Mouse (Mus musculus) embryo, embryonic 10 days (tissue): ENCODE measurements at regions not wholly inside any gene's neighbourhood (a gene's known extent, or its start where the extent isn't known, plus 50 kb on each side); places are given as distances from the start of the nearest gene placed in this dataset.

Experiments
- DNase-seq: peaks from one replicate; pipeline ENCODE4 v3.0.0-alpha.2; 2015; ENCODE audit warnings: low spot score

DNA sequence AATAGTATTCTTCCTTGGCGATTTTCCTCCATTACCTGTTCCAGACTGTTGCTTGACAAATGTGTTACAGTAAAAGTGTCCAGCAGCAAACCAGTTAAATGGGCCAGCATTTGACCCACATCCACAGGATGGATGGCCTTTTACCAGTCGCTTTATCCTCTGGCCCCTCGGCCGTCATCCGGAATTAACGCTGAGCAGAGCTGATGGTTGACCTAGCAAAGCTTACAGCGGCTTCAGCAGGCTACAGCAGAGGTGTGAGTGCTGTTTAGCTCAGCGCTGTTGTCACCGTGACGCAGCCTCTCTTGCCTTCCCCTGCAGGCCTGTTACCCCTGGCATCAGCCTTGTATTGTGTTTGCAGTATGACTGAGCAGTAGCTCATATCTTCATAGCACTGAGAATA is 159.8 kb upstream of the Eif4g2 start:
- no peak for DNase-seq

DNA sequence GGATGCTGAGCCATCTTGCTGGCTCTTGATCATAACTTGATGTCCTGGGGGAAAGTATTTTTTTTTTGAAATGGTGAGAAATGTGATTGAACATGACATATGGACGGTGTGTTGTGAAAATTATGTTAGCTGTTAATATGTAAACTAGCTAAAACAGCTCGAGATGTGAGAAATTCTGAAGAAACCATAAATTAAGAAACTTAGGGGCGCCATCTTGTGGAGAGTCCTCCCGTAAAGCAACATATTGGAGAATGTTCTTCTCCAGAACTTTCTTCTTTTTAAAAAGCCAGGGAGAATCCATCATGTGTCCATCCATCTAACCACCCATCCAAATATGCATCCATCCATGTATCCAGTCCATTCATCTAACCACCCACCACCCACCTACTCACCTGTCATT is 158.7 kb upstream of the Eif4g2 start:
- DNase-seq: no peak

DNA sequence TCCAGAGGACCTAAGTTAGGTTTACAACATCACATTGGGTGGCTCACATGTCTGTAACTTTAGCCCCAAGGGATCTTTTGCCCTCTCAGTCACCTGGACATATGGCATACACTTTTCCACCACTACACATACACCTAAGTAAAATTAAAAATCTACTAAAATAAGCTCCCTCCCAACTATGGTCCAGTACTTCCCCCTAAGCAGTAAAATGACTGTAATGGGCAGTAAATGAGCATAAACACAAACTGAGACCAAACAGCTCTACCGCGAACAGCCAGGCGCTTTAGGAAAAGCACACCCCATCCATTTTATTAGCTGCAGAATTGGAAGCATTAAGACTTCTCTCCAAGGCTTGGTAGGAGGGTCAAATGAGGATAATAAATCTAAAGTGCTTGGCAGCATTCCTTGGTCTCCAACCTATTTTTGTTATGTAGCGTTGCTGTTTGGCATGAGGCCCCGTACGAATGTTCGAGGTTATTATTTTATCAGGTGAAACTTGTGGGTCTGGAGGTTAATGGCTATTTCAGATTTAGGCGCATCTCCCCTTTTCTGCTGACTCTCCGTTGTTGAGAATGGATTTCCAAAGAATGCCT is 157.5 kb upstream of the Eif4g2 start:
- DNase-seq: no peak

DNA sequence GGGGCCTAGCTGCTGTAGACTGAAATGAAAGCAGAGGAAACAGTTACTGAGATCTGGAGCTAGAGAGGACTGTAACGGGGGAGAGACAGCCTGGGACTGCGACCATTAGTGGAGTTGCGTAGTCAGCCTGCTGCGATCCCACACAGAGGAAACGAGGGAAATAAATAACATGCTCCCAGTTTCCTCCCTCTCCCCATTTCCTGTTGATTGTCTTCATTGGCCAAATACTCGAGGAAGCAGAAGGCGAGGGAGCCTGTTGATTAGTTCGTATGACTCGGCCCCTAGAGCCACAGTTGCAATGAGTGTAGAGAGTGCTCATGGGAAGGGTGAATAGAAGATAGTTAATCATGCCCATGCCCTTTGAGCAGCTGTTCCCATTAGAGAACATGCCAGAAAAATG is 155.0 kb upstream of the Eif4g2 start:
- no peak for DNase-seq

DNA sequence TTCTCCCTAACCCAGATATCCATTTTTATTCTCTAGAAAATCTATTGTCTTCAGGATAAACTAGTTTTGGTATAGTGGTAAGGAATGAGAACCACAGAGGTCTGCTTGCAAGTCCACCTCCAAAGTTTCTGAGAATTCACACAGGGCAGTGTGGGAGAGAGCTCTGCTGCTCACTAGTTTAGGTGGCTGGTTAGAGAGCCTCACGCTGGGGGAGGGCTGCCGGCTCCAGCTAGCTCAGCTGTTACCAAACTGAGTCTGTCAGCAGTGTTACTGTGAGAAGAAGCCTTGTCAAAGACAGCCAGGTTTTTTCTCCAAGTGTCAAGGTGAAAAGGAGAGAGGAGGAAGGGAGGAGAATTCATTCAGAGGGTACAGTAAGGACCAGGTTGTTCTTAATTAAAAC is 147.8 kb upstream of the Eif4g2 start:
- DNase-seq: no peak

DNA sequence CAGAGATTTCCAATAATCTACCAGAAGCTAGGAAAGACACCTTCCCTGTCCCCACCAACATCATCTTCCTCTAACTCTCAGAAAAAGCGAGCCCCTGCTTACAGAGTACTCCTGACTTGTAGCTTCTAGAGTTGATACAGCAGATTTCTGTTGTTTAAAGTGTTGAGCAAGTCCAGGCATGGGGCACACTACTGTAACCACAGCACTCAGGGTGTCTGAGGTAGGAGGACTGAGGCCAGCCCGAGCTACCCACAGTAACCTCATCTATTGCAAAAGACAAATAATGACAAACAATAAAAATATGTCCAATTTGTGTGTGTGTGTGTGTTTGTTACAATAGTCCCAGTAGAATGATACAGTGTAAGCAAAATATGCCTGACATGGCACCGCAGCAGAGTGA is 144.3 kb upstream of the Eif4g2 start:
- no peak for DNase-seq

DNA sequence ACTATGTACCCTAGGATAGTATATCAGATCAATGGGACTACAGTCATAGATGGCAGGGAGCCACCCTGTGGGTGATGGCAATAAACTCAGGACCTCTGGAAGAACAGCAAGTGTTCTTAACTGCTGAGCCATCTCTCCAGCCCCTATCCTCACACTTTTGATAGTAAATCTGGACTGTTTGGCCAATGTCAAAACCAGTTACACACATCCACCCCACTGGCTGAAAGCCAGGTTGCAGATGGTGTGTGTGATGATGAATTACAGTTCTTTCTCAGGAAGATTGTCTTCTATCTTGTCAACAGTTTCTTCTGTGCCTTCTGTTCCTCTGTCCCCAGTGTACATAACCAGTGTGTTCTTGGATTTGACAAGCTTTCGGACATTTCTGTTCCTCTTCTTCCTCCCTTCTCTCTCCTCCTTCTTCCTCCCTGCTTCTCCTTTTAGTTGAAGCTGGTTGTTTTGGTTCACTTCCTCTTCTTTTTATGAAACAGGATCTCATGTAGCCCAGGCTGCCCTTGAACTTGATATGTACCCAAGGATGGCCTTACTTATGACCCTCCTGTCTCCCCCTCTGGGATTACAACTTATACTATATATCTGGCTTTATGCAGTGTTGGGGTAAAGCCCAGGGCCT is 143.3 kb upstream of the Eif4g2 start:
- no peak for DNase-seq

DNA sequence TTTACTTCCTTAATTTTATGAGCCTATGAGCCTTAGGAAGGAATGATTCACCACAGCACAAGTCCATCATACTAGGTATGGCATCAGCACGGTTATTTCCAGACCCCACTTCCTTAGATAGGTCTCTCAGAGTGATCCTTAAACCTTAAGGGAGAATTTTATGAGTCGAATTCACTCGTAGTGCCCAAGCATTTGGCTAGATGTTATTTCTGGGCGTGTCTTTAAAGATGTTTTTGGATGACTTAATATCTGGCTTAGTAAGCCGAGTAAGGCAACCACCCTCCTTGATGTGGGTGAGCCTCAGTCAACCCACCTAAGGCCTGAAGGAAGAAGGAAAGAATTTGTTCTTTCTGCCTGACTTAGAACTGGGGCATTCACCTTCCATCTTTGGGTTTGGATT is 132.8 kb upstream of the Eif4g2 start:
- DNase-seq: no peak

DNA sequence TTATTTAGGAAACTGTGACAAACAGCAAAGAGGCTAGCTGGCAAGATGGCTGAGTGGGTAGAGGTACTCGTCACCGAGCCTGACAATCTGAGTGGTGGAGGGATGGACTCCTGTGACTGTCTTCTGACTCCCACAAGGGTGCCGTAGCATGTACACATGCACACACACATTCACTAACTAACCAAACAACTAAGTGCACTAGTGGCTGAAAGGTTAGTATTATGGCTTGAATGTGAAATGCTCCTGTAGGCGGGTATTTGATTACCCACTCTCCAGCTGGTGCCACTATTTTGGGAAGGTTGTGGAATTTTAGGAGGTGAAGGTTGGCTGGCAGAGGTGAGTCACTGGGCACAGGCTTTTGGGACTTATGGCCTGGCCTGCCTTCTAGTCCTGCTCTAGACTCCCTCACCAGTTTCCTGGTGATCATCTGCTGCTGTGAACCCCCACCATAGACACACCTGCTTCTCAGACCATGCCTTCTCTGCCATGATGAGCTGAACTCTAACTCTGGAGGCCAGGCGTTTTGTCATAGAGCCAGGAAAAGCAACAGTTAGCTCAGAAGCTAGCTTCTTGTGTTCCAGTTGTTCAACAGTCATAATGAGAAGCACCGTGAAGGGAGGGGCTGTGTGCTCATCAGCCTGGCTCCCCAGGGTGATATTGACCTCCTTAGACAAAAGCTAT is 131.5 kb upstream of the Eif4g2 start:
- DNase-seq: no peak

DNA sequence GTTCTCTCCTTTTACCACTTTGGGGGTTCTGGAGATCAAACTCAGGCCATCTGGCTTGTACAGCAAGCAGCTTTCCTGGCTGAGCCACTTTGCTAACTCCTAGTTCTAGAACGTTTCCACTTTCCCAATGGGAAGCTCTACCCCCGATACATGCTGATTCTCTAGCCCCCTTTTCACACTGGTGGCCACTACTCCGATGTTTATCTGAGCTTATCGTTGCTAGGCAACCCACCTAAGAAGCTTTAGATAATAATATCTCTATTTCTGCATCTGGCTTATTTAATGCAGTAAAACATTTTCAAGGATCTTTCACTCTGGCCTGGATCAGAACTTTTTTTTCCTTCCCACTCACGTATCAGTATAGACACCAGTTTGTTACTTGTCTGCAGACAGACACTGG is 129.4 kb upstream of the Eif4g2 start:
- no peak for DNase-seq

DNA sequence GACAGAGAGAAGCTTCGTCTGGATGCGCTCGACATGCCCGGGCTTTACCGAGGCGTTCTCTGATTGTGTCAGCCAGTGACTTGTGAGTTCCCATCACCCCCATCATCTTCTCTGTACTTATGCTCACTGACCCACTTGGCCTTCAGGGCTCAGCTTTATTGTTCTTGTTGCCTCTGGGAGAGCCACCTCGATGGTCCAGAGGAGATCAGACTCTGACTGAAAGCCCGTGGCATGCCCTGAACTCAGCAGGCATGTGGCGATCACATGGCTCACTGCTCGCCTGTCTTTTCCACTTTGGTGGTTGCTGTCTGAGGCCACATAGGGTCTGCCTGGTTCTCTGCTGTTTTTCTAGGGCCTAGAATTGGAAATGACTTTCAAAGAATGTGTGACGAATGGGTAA is 128.8 kb upstream of the Eif4g2 start:
- DNase-seq: peak; percentile 38

DNA sequence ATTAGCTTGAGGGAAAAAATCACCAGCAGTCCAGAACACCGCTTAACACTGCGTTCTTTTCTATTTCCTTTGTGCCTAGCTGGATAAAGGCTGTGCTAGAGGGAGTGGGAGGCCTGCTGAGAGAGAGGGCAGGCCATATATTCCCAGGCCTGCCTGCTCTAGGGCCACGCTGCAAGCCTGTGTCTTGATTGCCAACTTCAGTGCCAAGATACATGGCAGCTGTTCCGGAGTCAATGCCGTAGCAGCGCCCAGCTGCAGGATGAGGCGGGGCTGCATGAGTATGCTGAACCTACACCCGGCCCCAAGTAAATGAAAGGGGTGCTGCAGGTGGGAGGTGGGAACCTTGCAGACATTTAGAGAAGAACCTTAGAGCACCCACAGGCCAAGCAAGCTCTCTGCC is 127.5 kb upstream of the Eif4g2 start:
- DNase-seq: no peak

DNA sequence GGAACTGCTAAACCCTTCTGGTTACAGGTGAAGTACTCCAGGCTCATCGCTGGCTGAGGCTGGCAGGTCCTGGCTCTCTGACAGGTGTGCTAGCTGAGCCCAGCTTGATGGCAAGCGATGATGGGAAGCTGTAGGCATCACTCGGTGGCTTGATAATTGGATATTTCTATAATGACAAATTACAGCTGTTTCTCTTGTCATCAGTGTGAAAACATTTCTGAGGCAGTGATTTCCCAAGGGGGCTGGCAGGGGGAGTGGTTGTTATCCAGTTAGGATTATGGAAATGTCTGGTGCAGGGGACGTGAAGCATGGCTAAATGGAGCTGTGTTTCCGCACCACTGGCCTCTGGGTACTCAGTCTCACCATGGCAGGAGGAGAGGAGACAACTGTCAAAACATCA is 123.0 kb upstream of the Eif4g2 start:
- no peak for DNase-seq

DNA sequence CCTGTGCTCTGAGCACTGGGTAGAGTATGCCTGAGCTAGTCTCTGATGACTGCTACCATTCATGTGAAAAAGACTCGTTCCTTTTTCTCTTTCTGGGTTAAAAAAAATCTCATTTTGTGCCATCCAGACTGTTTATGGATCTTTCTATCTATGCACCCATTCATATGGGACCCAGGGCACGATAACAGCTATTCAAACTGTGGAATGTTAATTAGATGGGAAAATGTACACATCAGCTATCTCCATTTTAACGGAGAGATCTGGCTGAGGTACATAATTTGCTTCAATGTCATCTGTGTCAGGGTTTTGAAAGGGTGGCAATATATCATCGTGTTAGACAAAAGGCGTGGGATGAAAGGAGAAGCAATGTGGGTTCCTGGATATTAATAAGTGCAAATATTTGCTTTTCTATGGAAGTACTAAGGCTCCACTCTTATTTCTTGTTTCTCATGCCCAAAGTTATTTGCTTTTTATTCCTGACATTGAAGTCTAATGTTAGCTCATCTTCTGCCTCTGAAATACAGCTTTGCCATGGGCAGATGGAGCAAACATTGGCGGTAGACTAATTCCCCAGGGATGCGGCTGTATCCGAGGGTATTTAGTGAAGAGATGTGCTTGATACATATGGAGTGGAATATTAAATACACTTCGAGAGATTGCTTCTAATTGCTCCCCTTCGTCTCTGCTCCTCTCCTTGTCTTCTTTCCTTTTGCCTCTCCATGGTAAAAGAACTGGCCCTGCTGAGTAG is 116.0 kb upstream of the Eif4g2 start:
- DNase-seq: no peak

DNA sequence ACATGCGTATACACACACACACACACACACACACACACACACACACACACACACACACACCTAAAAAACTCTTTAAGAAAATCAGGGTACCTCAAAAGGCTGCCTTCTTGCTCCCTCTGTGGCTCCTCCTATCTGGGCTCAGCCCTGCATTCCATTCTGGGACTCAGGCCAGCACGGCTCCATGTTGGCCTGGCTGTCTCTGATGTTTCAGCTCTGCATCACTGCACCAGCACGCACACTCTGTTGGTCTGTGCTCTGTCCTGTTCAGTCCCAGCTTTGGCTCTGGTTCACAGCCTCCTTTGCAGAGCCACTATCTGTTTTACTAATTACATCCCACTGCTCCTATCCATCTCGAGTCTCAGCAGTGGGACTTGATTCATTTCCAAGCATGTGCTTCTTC is 108.8 kb upstream of the Eif4g2 start:
- no peak for DNase-seq

DNA sequence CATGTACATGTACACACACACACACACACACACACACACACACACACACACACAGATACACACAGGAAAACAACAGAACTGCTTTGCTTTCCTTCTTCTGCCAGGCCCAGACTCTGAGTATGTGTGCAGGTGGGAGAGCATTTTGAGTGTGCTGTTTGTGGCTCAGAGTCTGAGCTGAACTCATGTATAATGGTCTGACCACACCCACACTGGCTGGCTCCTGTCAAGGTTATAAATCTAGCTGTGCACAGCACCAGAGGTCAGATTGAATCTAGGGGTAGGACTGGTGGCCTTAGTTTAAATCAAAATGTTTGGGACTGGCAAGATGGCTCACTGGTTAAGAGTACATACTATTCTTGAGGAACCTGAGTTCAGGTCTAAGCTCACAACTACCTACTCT is 108.4 kb upstream of the Eif4g2 start:
- no peak for DNase-seq

DNA sequence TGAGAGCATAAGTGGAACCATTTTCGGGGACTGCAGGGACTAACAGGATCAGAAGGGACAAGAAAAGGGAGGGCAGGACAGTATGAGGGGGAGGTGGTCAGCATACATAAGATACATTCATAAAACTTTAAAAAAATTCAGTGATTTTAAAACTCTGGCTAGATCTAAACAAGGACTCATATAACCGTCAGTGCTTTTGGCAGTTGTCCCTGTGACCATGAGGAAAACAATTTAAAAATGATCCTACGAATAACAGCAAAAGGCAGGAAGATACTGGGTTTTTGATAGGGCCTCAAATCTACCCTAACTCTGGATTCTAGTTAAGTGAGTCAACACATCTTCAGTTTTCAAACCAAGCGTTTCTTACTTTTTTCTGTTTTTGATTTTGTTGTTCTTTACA is 106.9 kb upstream of the Eif4g2 start:
- no peak for DNase-seq

DNA sequence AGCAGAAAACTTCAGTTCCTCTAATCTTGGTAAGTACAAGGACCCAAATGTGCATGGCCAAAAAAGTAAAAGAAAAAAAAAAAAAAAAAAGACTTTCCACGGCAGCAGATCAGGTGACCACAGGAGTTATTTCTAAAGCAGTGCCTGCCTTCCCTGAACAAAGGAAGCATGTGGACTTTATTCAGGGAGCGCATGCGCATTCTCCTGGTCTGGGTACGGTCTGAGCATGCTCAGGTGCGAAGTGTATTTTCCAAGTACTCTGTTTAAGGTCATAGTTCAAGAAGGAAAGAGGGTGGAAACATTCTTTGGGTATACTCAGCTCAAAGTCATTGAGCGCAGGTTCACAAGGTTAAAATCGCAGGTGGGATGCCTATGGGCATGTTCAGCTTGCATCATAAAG is 103.1 kb upstream of the Eif4g2 start:
- no peak for DNase-seq

DNA sequence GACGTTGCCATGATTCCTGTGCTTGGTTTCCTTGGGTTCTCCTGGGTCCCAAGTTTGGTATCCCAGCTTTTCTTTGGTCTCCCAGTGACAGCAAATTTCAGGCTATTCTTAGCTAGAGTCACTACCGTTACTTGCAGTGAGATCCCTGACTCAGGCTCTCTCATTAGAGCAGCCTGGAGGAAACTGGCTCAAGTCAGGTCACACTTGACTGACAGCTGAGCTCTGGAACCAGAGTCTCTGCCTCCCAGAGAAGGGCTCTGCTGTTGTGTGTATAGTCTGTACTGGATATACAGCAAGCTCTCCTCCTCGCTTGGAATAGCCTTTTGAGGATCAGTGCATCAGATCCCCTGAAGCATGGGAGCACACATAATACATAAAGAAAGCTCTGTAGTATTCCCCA is 100.7 kb upstream of the Eif4g2 start:
- no peak for DNase-seq

DNA sequence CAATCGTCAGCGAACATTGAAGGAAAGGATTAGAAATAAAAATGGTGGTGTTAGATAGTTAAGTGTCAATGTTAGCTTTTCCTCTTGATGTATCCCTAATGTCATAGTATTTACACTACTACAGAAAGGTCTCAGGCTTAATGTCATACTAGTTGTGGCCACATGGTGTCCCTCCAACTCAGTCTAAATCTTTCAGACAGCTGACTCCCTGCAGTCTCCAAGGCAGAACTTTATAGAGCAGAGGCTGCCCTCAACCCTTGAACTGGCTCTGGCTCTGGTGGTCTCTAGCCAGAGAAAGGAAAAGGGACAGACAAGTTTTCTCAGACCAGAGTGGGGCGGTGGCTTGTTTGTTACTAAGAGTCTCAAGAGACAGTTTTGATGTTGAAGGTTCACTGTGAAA is 99.5 kb upstream of the Eif4g2 start:
- peak; percentile 82 for DNase-seq

DNA sequence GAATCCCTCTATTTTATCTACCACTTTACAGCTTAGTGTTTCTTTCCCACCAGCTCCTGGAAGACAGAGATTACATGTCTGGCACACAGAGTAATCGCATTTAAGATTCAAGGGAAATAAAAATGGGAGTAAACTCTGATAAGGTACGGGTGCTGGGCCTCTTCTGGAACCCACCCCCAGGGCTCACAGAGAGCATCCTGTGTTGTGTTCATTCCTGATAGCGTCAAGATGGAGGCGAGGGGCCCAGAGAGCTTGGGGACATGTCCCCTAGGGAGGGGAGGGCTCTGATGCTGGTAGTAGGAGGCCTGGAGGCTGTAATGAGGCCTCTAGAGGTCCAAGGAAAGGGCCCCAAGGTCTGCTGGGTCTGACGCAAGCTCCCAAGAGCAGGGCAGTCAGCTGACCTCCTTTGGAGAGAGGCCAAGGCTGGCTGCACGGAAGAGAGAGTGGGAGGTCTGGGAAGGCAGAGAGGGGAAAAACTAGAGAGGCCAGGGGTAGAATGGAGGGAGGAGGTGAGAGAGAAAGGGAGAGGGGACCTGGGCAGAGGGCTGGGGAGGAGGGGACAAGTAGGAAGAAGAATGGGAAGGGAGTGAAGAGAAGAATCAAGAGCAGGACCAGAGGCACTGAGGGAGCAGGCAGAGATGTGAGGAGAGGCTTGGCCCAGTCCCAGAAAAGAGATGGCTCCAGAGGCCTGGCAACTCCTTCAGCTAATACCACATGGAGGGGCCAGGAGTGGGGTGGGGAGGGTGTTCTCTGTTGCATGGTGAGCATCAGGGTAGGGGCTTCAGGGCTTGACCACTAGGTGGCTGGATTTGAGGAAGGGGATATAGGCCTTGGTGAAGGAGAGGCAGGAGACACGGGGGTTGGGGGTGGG is 96.8 kb upstream of the Eif4g2 start:
- no peak for DNase-seq
